In genomic region chr12:24484930-24485329, GRCm38 (mm10) we compare ENCODE assay signal across 21 mouse cellular contexts.
DNase-seq lines count a peak whose midpoint lies in the region.
"Had no signal": no experiment of that assay in that cellular context is flagged by ENCODE, and none has a peak within 500 bp of the region (broad histone marks: within the 10 kb centered on the region; RNA-seq: fewer than 3 reads in every experiment).

No protein-coding gene starts in this region.

- DNase-seq in B cell, adult 2 months, result peak; percentile 26 to 31
- peak; percentile 19 for DNase-seq in ES-CJ7 (ENCODE audit: low read depth, low spot score)
- peak; percentile 23 for DNase-seq in ZHBTc4 (ENCODE audit: low read depth, low spot score)
- peak; percentile 11 for DNase-seq in splenic B cell, adult 2 months (ENCODE audit: low read depth, low spot score)
- no peak for DNase-seq in kidney, adult 18-20 months
- DNase-seq in yolk sac, embryonic 10.5 days (ENCODE audit: low spot score), result no peak
- DNase-seq in cerebellum, adult 9-11 months, result no peak
- DNase-seq: adrenal gland, postnatal 14 days; cerebellum, adult 11 months; cerebellum, adult 9-10 months; embryo, embryonic 11 days; gastrocnemius, postnatal 25 days; heart, postnatal 10 days; kidney, postnatal 25 days; lung, postnatal 4 days; midbrain, embryonic 14.5 days; right cerebral cortex, postnatal 4 days had no signal

- no peaks in the 10 kb centered on the region for H3K36me3 ChIP-seq in splenic B cell, adult 2 months (ENCODE audit: control insufficient read depth, insufficient read depth, low read length, poor library complexity, severe bottlenecking)
- H3K36me3 ChIP-seq: heart, embryonic 13.5 days; limb, embryonic 13.5 days; lung, embryonic 15.5 days; neural tube, embryonic 12.5 days had no signal

- H3K27me3 ChIP-seq in splenic B cell, adult 2 months (ENCODE audit: control insufficient read depth, insufficient read depth, low read length, poor library complexity, severe bottlenecking), result no peaks in the 10 kb centered on the region; the same call in 1 of the 2 replicates
- H3K27me3 ChIP-seq: heart, embryonic 13.5 days; limb, embryonic 13.5 days; lung, embryonic 15.5 days; neural tube, embryonic 12.5 days had no signal

Comparison
In these comparisons a context has a peak if more than half of its experiments do, and no peak if none do; other contexts are left out.
1. DNase-seq: peak in B cell, adult 2 months (2 of 2), ES-CJ7 (single experiment), ZHBTc4 (single experiment) and splenic B cell, adult 2 months (single experiment); none in kidney, adult 18-20 months (single experiment), yolk sac, embryonic 10.5 days (single experiment) and cerebellum, adult 9-11 months (single experiment).